Mouse (Mus musculus): ENCODE measurements around the gene Ppp6c. TPM values are rescaled to one million over a fixed set of nuclear protein-coding genes. Genes with fewer than 3 reads are reported as not detected.

Ppp6c gene
- polyA plus RNA-seq, 1 experiment from 2014 or later = 79.8 TPM

- ATAC-seq (ENCODE audit: borderline replicate concordance, extremely low read depth, low FRiP score, low TSS enrichment) = no peak
- 87% methylated on average over 2 of the region's 2 CpGs for WGBS
- H3K4me1 ChIP-seq = peaks cover 6% of the 10 kb centered on the region; the same call in 1 of the 2 replicates
- H3K4me3 ChIP-seq = no peak overlapping the region
- H3K9ac ChIP-seq = no peak overlapping the region
- peaks cover 7% of the 10 kb centered on the region; the same call in 1 of the 2 replicates for H3K36me3 ChIP-seq
- no peaks in the 10 kb centered on the region for H3K9me3 ChIP-seq
- no peak overlapping the region for H3K4me2 ChIP-seq
- no peak overlapping the region for H3K27ac ChIP-seq
- no peaks in the 10 kb centered on the region for H3K27me3 ChIP-seq
These were observed 31.4 kb downstream of the Ppp6c start for GRCm38 (mm10) chr2:39194809-39195208.

- Histone ChIP-seq H3K9me3 (no peaks in the 10 kb centered on the region), H3K27me3 (no peaks in the 10 kb centered on the region), H3K27ac (peak within 1 kb of the TSS; percentile 97), H3K4me3 (peak within 1 kb of the TSS; percentile 97), H3K4me2 (peak within 1 kb of the TSS; percentile 88), H3K9ac (peak within 1 kb of the TSS; percentile 86), H3K4me1 (peaks cover 15% of the 10 kb centered on the region), H3K36me3 (no peaks in the 10 kb centered on the region)
- under 1% methylated on average over 41 of the region's 41 CpGs for WGBS
- ATAC-seq (ENCODE audit: borderline replicate concordance, extremely low read depth, low FRiP score, low TSS enrichment) = peak; percentile 100
These were observed 35.6 kb downstream of the Ppp6c start, which contains the start of gene Scai for GRCm38 (mm10) chr2:39190561-39191056. Scai (minus strand) TSS chr2:39190734.

GRCm38 (mm10) chr2:39189961-39190560 is 36.2 kb downstream of the Ppp6c start:
- Histone ChIP-seq H3K9ac (peak overlapping the region; percentile 86), H3K27me3 (no peaks in the 10 kb centered on the region), H3K4me1 (peaks cover 15% of the 10 kb centered on the region), H3K9me3 (no peaks in the 10 kb centered on the region), H3K4me3 (peak overlapping the region; percentile 97), H3K4me2 (peak overlapping the region; percentile 88), H3K27ac (peak overlapping the region; percentile 97), H3K36me3 (no peaks in the 10 kb centered on the region)
- peak; percentile 83 for ATAC-seq (ENCODE audit: borderline replicate concordance, extremely low read depth, low FRiP score, low TSS enrichment)
- WGBS = under 1% methylated on average over 34 of the region's 39 CpGs

GRCm38 (mm10) chr2:39185942-39186341 is 40.3 kb downstream of the Ppp6c start:
- H3K9ac ChIP-seq = no peak overlapping the region
- H3K4me3 ChIP-seq = no peak overlapping the region
- no peak for ATAC-seq (ENCODE audit: borderline replicate concordance, extremely low read depth, low FRiP score, low TSS enrichment)
- H3K27ac ChIP-seq = no peak overlapping the region
- WGBS = 64% methylated on average over 3 of the region's 3 CpGs
- H3K9me3 ChIP-seq = no peaks in the 10 kb centered on the region
- no peaks in the 10 kb centered on the region for H3K27me3 ChIP-seq
- no peaks in the 10 kb centered on the region for H3K36me3 ChIP-seq
- H3K4me1 ChIP-seq = peaks cover 12% of the 10 kb centered on the region
- H3K4me2 ChIP-seq = no peak overlapping the region

- H3K36me3 ChIP-seq = 0 out of 2 replicates have a peak, but pooled peaks cover 2% of the 10 kb centered on the region
- H3K4me2 ChIP-seq = no peak overlapping the region
- WGBS = 87% methylated on average over 2 of the region's 2 CpGs
- no peaks in the 10 kb centered on the region for H3K9me3 ChIP-seq
- H3K4me3 ChIP-seq = no peak overlapping the region
- H3K27me3 ChIP-seq = no peaks in the 10 kb centered on the region
- no peak overlapping the region for H3K9ac ChIP-seq
- peaks cover 1% of the 10 kb centered on the region for H3K4me1 ChIP-seq
- ATAC-seq (ENCODE audit: borderline replicate concordance, extremely low read depth, low FRiP score, low TSS enrichment) = no peak
- H3K27ac ChIP-seq = no peak overlapping the region
These were observed 42.7 kb downstream of the Ppp6c start for GRCm38 (mm10) chr2:39183587-39183986.

- WGBS = 78% methylated on average over 1 of the region's 1 CpGs
- no peak for ATAC-seq (ENCODE audit: borderline replicate concordance, extremely low read depth, low FRiP score, low TSS enrichment)
- H3K4me2 ChIP-seq = no peak overlapping the region
- no peaks in the 10 kb centered on the region for H3K9me3 ChIP-seq
- no peak overlapping the region for H3K9ac ChIP-seq
- H3K27ac ChIP-seq = no peak overlapping the region
- H3K27me3 ChIP-seq = no peaks in the 10 kb centered on the region
- H3K36me3 ChIP-seq = no peaks in the 10 kb centered on the region
- no peaks in the 10 kb centered on the region for H3K4me1 ChIP-seq
- H3K4me3 ChIP-seq = no peak overlapping the region
These were observed 65.3 kb downstream of the Ppp6c start for GRCm38 (mm10) chr2:39160996-39161395.

GRCm38 (mm10) chr2:39157916-39158315 is 68.3 kb downstream of the Ppp6c start:
- Histone ChIP-seq H3K27me3 (no peaks in the 10 kb centered on the region), H3K9ac (no peak overlapping the region), H3K4me3 (no peak overlapping the region), H3K36me3 (no peaks in the 10 kb centered on the region), H3K9me3 (no peaks in the 10 kb centered on the region), H3K4me2 (no peak overlapping the region), H3K4me1 (no peaks in the 10 kb centered on the region), H3K27ac (no peak overlapping the region)
- 40% methylated on average over 1 of the region's 1 CpGs for WGBS
- no peak for ATAC-seq (ENCODE audit: borderline replicate concordance, extremely low read depth, low FRiP score, low TSS enrichment)

GRCm38 (mm10) chr2:39156821-39157220 is 69.4 kb downstream of the Ppp6c start:
- ATAC-seq (ENCODE audit: borderline replicate concordance, extremely low read depth, low FRiP score, low TSS enrichment) = no peak
- Histone ChIP-seq H3K27me3 (no peaks in the 10 kb centered on the region), H3K4me2 (no peak overlapping the region), H3K9ac (no peak overlapping the region), H3K4me3 (no peak overlapping the region), H3K9me3 (no peaks in the 10 kb centered on the region), H3K27ac (no peak overlapping the region), H3K36me3 (no peaks in the 10 kb centered on the region), H3K4me1 (no peaks in the 10 kb centered on the region)
- WGBS = 64% methylated on average over 1 of the region's 1 CpGs

GRCm38 (mm10) chr2:39150943-39151342 is 75.3 kb downstream of the Ppp6c start:
- Histone ChIP-seq H3K9ac (no peak overlapping the region), H3K36me3 (no peaks in the 10 kb centered on the region), H3K4me1 (no peaks in the 10 kb centered on the region), H3K27me3 (no peaks in the 10 kb centered on the region), H3K9me3 (no peaks in the 10 kb centered on the region), H3K4me3 (no peak overlapping the region), H3K4me2 (no peak overlapping the region), H3K27ac (no peak overlapping the region)
- no peak for ATAC-seq (ENCODE audit: borderline replicate concordance, extremely low read depth, low FRiP score, low TSS enrichment)
- 61% methylated on average over 2 of the region's 2 CpGs for WGBS

- 49% methylated on average over 2 of the region's 2 CpGs for WGBS
- no peak overlapping the region for H3K27ac ChIP-seq
- no peak for ATAC-seq (ENCODE audit: borderline replicate concordance, extremely low read depth, low FRiP score, low TSS enrichment)
These were observed 78.2 kb downstream of the Ppp6c start for GRCm38 (mm10) chr2:39148075-39148474.

GRCm38 (mm10) chr2:39146469-39146868 is 79.8 kb downstream of the Ppp6c start:
- Histone ChIP-seq H3K4me1 (no peaks in the 10 kb centered on the region), H3K36me3 (no peaks in the 10 kb centered on the region), H3K9ac (no peak overlapping the region), H3K4me2 (no peak overlapping the region), H3K27me3 (no peaks in the 10 kb centered on the region), H3K9me3 (no peaks in the 10 kb centered on the region), H3K4me3 (no peak overlapping the region), H3K27ac (no peak overlapping the region)
- 89% methylated on average over 1 of the region's 1 CpGs for WGBS
- ATAC-seq (ENCODE audit: borderline replicate concordance, extremely low read depth, low FRiP score, low TSS enrichment) = peak; percentile 55; the same call in 1 of the 2 replicates

More at GRCm38 (mm10) chr2:39148075-39148474, 78.2 kb downstream of the Ppp6c start:
- no peaks in the 10 kb centered on the region for H3K36me3 ChIP-seq
- no peaks in the 10 kb centered on the region for H3K27me3 ChIP-seq
- H3K4me1 ChIP-seq = no peaks in the 10 kb centered on the region
- no peaks in the 10 kb centered on the region for H3K9me3 ChIP-seq
- no peak overlapping the region for H3K4me3 ChIP-seq
- no peak overlapping the region for H3K4me2 ChIP-seq
- H3K9ac ChIP-seq = no peak overlapping the region
